Mouse (Mus musculus) effector memory CD4-positive, alpha-beta T cell, adult 7 months (primary cell): ENCODE results near the gene Gm21083. TPM values are rescaled to one million over a fixed set of nuclear protein-coding genes. Genes with fewer than 3 reads are reported as not detected.

Experiments
- polyA plus RNA-seq: library from polyadenylated mRNA; unstranded; fragments of 100-300 nt; shearing (Covaris generic); gene quantifications from one replicate; pipeline ENCODE4 v1.2.1, GENCODE M21; 2017

Gm21083 gene
- polyA plus RNA-seq: 1.2 TPM

GRCm38 (mm10) chr5:15577033-15577432 lies at the start of gene Gm21083:
TSS of gene Gm21083 (plus strand) at chr5:15577333.

GRCm38 (mm10) chr5:15529122-15529521 lies 48.0 kb upstream of the Gm21083 start, which contains the start of gene Gm21190:
TSS of gene Gm21190 (minus strand) at chr5:15529222.

DNA sequence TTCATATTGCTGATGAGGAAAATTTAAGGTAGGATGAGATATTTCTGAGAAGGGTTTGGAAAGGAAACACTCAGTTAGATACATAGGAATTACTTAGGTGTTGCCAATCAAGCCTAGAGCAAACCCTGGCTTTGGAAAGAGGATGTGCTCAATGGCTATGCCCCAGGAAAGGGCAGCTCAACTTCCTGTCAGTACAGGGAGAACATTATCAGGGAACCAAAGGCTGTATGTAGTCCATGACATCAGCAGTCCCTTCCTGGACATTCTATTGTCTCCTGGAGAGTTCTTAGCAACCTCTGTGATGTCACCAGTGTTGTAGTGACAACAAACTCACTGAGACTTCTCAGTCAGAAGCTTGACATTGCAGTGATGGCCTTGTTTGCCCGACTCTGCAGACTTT lies 41.6 kb downstream of the Gm21083 start, which contains the start of gene Speer4d:
Speer4d (plus strand) TSS at position 301 of the 400 bp plus-strand sequence.

Other genes with a start within 250 kb of the Gm21083 start
- not detected for gene Gm21149, start 100.8 kb upstream of the Gm21083 start, polyA plus RNA-seq
- not detected for gene Gm21190, start 48.1 kb upstream of the Gm21083 start, polyA plus RNA-seq
- gene Speer4d, start 41.7 kb downstream of the Gm21083 start, polyA plus RNA-seq: not detected
- not detected for gene 4930572O03Rik, start 79.7 kb downstream of the Gm21083 start, polyA plus RNA-seq
- gene Speer4c, start 136.9 kb downstream of the Gm21083 start, polyA plus RNA-seq: not detected